Mouse (Mus musculus) gastrocnemius, postnatal 25 days (tissue): Measurements from ENCODE around the gene Pdzph1. TPM values are rescaled to one million over a fixed set of nuclear protein-coding genes. Genes with fewer than 3 reads are reported as not detected.

Experiments used
- DNase-seq: peaks from one replicate; pipeline ENCODE4 v3.0.0; 2022
- long read RNA-seq, 2 experiments: library from polyadenylated mRNA; stranded (forward); transcript quantifications; one replicate each; pipeline ENCODE4 v2.0.0; 2021
- total RNA-seq, 2 experiments: library from RNA; stranded (reverse); gene quantifications; 1 replicate in 1 of 2; 2 replicates in 1 of 2; pipeline ENCODE4 v1.2.3; 2021

The Pdzph1 gene
- under 1 TPM in 1 of 2 experiments, not detected in 1; 0.23 TPM for total RNA-seq
- long read RNA-seq, experiment 1 = 0 reads
- long read RNA-seq, experiment 2 = 0 reads

GRCm38 (mm10) chr17:58991275-58991674 lies at the start of gene Pdzph1:
Pdzph1 (minus strand) TSS chr17:58991375.
- no peak for DNase-seq

- DNase-seq = no peak
Measured at GRCm38 (mm10) chr17:59039754-59040153, 48.6 kb upstream of the Pdzph1 start.

DNA sequence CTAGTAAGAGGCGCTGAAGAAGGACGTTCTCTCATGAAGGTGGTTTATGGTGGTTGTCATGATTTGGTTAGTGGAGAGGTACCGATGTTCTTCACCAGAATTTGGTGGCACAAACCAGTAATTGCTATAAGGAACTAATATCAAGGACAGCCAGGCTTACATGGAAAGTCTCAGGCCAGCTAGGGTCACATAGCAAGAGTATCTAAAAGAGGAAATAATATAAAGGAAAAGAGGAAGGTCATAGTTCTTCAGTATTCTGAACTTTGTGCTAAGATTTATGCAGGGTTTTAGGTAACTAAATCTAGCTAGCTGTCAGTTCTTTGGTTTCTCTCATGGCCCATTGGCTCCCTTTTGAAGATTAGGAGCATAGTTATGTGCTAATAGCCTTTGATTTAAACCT lies 42.3 kb upstream of the Pdzph1 start:
- no peak for DNase-seq

- DNase-seq = no peak
Measured at GRCm38 (mm10) chr17:59026336-59026735, 35.2 kb upstream of the Pdzph1 start.

DNA sequence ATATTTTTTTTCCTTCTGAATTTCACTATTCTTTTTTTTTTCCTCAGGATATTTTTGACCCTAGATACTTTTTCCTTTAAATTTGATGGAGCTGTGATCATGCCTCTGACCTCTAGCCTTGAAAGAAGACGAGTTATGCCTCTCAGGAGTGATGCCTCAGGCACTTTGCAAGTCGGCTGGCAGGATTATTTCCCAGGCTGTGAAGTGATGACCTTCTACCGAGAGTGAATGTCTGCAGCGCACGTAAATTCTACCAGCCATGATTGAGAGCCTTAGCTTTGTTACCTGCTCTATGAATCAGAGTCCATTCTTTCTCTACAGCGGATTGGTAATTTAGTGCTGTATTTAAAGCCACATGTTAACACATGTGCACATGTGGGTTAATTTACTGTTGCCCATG lies 33.3 kb upstream of the Pdzph1 start:
- no peak for DNase-seq

DNA sequence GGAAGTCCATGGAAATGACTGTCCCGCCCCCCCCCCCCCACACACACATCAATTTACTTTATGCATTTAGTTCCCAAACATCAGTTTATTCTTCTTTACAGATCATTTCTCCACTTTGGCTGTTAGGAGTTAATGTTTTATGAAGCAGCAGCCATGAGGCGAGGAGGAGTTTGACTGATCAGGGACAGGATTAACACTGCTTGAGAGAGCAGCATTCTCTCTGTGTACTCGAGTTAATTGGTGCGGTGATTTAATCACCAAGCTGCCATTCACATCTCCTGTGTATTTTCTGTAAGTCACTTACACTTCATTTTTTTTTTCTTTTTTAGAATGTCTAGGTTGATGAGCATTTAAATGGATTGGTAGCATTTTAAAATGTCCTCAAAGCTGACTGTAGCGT lies 32.8 kb upstream of the Pdzph1 start:
- DNase-seq = no peak

DNA sequence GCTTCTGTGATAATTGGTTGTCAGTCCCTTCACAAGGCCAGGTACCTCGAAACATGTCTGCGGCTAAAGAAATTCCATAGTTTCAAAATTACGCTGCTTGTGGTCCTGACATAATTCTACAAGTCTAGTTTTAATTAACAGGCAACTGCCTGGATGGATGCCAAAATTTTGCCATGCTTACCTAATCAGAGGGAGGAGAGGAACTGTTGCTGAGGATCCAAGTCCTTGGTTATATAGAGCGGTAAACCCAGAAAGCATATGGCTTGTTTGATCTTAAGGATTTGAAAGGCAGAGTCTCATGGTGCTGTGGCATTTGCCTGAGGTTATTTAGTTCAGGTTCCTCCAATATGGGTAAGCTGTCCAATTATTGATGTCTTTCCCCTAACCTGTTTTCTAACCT lies 27.5 kb upstream of the Pdzph1 start:
- DNase-seq = no peak

GRCm38 (mm10) chr17:59013091-59013459 lies 21.9 kb upstream of the Pdzph1 start, which contains the start of gene Nudt12:
Nudt12 (minus strand) TSS chr17:59013372.
- peak; percentile 57 for DNase-seq

DNA sequence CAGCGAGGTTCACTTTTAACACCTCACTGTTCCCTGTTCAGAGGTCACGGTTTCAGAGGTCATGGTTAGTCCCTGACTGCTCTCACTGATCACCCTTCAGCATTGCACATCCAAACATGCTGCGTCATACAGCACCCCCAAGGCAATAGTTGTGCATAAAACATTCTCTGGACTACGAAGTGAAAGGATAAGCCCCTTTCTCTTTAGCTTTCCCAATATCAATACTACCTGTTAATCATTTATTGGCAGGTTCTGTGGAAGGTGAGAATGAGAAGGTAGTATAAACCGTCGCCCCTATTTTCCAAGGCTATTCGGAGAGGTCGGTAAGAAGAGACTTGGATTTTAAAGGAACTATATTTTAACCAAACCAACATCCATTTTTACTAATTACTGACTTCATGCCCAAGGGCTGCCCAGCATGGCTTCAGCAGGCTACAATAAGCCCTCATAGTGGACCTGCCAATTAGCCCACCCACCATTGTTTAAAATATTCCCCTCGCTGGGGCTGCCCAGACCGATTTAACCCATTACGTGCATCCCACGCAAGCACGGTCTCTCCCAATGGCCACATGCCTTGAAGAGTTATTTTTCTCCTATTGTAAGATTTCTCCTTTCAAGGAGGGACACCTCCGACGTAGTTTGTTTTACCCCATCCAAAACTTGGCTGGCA lies 21.4 kb upstream of the Pdzph1 start:
- no peak for DNase-seq

DNA sequence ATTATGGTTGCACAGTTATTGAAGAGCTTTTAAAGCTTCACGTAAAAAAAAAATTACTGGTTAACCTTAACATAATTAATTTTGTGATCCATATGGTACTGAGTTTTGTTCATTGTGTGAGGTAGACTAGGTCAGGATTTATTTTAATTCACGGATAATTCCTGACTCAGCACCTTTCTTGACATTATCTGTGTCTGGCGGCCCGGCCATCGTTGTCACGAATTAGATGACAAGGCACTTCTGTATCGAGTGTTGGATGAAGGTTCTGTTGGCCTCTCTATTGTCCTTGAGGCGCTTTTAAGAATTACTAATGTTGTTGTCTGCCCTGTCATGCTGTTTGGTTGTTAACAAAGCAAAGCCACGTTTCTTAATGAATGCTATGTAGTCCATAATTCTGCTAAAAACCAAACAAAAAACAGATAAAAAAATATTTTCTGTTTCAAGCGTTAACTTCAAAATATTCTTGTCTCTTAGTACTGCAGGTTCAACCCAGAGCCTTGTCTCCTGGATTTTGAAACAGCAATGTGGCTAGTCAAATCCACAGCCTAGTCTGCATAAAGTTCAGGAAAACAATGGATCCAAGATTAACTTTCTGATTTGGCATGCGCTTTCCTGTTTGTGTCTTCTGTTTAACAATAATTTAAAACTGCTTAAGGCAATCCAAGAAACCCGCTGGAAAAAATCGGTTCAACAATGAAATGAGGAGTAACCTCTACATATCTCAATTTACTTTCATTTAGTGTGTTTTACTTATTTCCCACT lies 20.6 kb upstream of the Pdzph1 start:
- DNase-seq = no peak

- DNase-seq = no peak
Measured at GRCm38 (mm10) chr17:58973237-58973636, 17.9 kb downstream of the Pdzph1 start.

GRCm38 (mm10) chr17:58959905-58960304 lies 31.3 kb downstream of the Pdzph1 start:
- DNase-seq = no peak

DNA sequence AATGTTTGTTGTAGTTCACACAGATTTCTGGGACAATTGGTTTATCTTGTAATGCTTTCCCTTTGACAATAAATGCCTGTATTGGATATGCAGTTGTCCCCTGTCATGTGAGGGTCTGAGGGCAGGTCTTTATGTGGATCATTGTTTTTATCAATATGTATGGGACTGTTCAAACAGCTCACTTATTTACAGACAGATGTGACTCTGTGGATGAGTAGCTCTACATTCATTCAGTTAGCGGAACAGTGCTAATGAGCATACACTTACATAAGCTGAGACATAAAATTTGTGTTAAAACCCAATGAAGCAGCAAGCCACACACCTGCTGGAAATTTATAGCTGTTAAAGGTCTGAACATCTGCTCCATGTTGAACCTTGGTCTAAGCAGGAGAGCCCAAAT lies 34.1 kb downstream of the Pdzph1 start:
- DNase-seq = no peak

GRCm38 (mm10) chr17:58943015-58943822 lies 48.0 kb downstream of the Pdzph1 start:
- DNase-seq = no peak

- DNase-seq = no peak
Measured at GRCm38 (mm10) chr17:58938598-58938997, 52.6 kb downstream of the Pdzph1 start.

DNA sequence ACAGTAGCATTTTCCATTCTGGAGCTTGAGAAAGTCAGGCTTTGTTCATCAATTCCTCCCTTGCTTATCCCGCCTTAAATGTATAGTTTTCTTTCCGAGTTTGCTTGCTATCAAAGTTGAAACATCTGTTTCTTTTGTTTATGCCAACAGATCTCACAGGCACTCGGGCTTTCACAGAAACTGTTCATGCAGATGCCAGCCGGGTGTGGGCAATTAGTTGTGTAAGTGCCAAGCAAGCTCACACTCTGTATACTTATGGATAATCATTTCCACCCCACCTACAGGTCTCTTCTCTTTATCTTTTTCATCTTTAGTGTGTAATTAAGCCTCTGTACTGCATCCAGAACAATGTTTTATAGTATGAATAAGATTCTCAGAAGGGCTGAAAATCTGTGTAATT lies 53.6 kb downstream of the Pdzph1 start:
- DNase-seq = no peak

GRCm38 (mm10) chr17:58932983-58933280 lies 58.2 kb downstream of the Pdzph1 start:
- DNase-seq = no peak

GRCm38 (mm10) chr17:58932279-58932982 lies 58.7 kb downstream of the Pdzph1 start:
- DNase-seq = no peak

DNA sequence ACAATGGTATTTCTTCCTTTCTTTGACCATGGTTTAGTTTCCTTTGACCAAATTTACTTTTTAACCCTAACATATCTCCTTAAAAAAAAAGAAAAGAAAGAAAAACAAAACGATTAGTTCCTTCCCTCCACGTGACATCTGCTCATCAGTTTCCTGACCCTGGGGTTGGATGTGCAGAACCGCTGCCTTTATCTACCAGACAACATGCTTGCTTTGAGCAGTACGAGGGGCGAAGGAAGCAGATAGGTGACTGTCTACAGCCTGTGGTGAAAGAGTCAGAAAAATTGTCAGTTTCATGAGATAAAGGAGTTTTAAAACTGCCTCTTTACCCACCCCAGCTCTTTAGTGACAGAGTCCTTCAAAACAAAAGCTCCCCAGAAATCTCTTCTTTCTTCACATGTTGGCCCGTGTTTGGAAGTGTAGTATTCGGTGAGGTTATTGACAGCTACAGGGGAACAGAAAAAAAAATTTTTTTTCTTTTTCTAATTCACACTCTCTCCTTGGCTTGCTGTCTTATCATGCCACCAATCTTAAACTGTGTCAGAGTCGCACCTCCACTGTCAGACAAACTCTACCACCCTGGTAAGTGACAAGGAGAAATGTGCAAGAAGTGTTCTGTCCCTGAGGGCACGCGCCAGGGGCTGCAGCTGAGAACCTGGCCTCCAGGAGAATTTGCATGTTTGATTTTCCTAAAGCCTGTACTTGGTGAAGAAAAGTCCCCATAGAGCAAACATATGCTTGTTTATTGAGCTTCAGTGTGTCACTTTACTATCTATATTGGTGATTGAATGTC lies 66.2 kb downstream of the Pdzph1 start:
- DNase-seq = no peak

DNA sequence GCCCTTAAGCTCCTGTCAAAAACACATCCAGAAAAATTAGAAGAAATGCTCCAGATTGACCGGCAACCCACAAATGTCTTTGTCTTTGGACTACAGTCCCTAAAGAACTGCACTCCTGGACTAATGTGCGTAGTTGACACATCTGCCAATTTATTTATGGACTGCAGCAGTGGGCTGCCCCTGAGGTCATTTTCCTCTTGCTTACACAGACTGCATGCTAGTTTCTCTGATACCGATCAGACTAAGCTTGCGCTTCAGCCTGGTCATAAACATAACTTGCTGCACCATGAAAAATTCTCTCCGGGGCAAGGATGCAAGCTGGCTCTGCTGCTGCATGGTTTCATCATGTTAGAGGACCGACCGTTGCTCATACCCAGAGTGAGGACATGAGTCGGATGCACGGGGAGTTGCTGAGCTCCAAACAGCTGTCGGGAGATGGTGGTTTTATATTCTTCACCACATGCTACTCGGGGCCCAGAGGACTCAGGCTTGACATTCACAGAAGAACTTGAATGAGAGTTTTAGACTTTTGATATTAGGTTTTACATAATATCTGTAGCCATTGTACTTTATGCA lies 67.2 kb downstream of the Pdzph1 start:
- DNase-seq = no peak

GRCm38 (mm10) chr17:58923316-58923866 lies 67.8 kb downstream of the Pdzph1 start:
- no peak for DNase-seq
